Mouse (Mus musculus): ENCODE results near the gene 2510009E07Rik.
A peak's percentile ranks its signal among the peaks of the same experiment; 100 is the strongest.

The 2510009E07Rik gene

DNA sequence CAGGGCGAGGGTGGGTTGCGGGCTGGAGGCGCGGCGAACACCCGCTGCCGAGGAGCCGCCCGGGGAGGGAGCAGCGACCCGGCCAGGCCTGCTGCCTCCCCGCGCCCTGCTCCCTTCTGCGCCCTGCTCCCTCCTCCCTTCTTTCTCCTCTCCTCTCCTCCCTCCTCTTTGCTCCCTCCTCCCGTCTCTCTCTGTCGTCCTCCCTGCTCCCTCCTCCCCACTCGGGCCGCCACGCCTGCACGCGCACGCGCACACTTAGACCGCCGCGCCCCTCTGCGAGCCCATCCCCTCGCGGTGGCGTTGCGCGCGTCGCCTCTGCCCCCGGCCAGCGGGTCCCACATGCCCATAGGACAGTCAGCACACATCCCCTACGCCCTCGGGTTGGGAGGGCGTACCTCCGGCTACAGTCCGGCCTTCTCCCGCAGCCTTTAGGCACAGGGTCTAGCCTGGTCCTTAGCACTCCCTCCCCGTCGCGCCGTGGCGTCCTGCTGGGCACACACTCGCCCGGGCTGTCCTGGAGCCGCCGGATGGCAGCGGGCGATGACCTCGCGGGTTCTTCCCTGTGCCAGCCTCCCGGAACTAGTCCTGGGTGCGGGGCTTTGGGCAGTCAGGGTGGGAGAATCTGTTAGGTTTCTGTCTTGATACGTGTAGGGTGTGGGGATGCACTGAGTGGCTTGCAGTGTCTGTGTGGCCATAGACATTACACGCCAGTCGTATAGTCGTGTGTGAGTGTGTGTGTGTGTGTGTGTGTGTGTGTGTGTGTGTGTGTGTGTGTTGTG, at the start of gene 2510009E07Rik:
2510009E07Rik (minus strand) TSS at position 203 of the 779 bp plus-strand sequence.
- DNase-seq (ENCODE audit: low read depth): peak; percentile 65

- DNase-seq (ENCODE audit: low read depth): no peak
Observed at GRCm38 (mm10) chr16:21743401-21743800, 48.9 kb upstream of the 2510009E07Rik start.

DNA sequence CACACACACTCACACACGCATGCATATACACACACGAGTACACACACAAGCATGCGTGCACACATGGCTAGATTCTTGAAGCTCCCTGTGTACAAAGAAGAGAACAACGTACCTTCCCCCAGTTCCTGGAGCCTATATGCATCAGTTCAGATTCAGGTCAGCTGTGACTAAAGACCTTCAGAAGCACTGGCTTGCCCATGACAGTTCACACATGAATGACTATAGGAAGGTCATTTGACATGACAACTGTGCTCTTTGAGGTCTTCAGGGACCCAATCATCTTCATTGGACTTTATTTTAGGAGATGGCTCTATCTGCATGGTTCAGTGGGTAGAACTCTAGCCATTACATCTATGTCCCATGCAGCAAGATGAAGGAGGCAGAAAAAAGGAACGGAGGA, 48.4 kb upstream of the 2510009E07Rik start:
- DNase-seq (ENCODE audit: low read depth): no peak

- no peak for DNase-seq (ENCODE audit: low read depth)
Observed at GRCm38 (mm10) chr16:21742191-21742870, 47.9 kb upstream of the 2510009E07Rik start.

DNA sequence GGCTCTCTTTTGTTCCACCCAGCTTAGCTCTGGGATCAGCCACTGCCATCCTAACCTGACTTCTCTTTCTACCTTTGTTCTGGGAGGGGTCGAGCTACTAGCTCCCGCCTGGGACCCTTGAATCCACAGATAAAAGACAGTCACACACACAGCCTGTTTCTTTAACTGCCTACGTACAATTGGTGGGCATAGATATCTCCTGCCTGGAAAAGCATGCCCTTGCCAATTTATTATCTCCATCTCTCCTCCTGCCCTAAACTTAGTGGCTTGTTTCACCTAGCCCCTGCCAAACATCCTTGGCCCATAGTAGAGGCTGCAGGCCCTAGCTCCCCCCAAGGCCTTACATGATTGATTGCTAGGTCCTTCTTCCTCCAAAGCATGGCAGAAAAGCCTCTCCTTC, 47.1 kb upstream of the 2510009E07Rik start:
- no peak for DNase-seq (ENCODE audit: low read depth)

GRCm38 (mm10) chr16:21735638-21736037, 41.2 kb upstream of the 2510009E07Rik start:
- no peak for DNase-seq (ENCODE audit: low read depth)

- DNase-seq (ENCODE audit: low read depth): peak; percentile 92
Observed at GRCm38 (mm10) chr16:21727897-21728364, 33.5 kb upstream of the 2510009E07Rik start.

DNA sequence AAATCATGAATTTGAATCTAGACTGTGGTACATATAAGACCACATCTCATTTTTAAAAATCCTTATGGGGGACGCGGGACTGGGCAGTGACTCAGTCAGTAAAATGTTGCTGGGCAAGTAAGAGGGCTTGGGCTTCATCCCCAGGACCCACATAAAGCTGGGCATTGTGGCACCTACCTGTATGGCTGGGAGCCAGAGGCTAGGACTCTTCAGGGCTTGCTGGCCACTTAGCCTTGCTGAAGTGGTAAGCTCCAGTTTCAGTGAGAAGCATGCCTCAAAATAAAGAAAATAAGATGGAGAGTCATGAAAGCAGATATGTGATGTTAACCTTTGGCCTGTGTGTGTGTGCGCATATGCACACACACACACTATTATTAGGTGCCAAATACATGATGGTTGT, 33.0 kb upstream of the 2510009E07Rik start:
- DNase-seq (ENCODE audit: low read depth): peak; percentile 13

- no peak for DNase-seq (ENCODE audit: low read depth)
Observed at GRCm38 (mm10) chr16:21724261-21724660, 29.8 kb upstream of the 2510009E07Rik start.

DNA sequence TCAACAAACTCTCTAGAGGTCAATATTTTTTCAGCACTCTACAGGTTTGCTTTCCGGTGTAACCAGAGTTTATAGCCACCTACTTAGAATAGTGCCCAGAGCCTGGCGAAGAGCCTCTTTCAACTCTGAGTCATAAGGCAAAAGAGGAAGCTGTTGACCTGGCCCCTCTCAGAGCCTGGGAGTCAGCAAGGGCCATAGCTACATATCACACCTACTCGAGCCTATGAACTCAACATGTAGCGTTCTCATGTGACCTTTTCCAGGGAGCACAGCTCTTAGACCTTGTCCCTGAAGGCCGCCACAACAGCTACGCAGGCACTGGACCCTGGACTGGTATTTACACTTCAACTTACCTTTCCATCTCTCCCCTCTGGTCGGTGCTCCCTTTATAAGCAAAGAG, 25.3 kb upstream of the 2510009E07Rik start:
- no peak for DNase-seq (ENCODE audit: low read depth)

DNA sequence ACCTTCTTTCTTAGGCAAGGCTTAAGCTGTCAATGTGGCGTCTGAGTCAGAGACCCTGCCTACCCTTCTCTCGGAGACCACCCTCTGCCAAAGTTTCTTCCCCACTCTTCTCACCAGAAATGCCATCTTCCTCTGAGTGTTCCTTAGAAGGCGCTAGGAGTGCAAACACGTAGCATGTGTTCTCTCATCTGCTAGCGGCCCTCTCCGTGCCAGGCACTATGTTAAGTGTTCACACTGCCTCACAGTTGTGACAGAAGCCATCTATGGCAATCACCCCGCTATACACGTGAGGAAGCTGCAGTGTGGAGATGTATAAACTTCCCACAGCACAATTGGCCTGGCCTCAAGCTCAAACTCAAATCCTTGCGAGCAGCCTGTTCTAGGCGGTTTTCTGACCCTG, 20.1 kb upstream of the 2510009E07Rik start:
- DNase-seq (ENCODE audit: low read depth): no peak

DNA sequence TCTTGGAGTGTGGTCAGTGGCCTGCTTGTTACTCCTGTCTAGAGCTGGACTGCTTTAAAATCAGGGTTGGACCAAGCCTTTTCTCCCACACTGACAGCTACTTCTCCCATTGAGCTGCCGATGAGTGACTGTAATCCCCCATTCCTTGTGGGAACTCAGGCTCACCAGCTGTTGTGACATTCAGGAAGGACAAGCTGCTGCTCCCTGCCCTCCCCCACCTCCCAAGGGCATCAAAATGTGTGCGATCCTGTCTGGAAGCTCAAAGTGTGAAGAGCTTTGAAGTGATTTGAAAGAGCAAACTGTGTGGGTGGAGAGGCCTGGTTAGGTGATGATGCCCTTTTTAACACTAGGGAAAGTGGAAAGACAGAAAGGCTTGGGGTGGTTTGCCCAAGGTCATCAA, 15.9 kb upstream of the 2510009E07Rik start:
- DNase-seq (ENCODE audit: low read depth): no peak

- DNase-seq (ENCODE audit: low read depth): no peak
Observed at GRCm38 (mm10) chr16:21704691-21705090, 10.2 kb upstream of the 2510009E07Rik start.

DNA sequence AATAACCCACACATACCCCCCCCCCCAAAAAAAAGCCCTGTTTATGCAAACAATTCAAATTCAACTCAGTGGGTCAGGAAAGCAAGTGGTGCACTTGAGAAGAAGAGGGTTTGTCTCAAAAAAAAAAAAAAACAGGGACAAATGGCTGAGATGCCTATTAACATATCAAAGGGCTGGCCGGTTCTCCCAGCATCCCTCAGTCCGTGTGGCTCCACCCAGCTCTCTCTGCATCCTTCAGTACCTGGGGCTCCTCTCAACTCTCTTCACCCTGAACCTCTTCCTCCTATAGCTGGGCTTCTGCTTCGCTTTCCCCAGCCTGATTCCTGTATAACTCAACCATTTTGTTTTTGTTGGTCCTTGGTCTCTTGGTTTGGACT, 7.8 kb upstream of the 2510009E07Rik start:
- DNase-seq (ENCODE audit: low read depth): no peak

DNA sequence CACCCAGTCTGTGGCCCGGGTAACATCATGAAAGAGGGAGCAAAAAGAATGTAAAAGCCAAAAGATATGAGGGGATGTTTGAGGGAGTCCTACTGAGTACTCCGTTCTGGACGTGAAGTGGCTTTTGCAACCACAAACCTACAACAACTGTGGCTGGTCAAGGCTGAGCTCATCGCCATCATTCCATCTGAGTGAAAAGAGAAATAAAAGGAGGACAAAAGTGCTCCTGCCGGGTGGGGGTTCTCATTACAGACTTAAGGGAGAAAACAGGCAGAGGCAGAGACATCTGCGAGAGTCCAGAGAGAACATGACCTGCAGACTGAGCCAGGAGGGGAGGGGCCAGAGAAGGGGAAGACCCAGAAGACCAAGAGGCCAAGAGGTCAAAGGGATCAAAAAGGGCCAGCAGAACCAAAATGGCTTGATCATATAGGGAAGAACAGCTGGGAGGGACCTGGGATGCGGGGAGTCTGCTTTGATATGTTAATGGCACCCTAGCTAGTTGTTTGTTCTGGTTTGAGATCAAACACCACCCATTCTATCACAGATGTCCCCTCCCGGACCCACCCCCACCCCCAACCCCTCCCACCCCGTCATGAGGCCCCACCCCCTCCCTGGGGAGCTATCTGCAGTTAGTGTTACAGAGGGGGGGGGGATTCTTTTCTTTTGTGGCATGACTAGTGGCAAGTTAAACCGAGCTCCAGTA, 7.3 kb upstream of the 2510009E07Rik start:
- no peak for DNase-seq (ENCODE audit: low read depth)

- no peak for DNase-seq (ENCODE audit: low read depth)
Observed at GRCm38 (mm10) chr16:21698136-21698535, 3.7 kb upstream of the 2510009E07Rik start.

DNA sequence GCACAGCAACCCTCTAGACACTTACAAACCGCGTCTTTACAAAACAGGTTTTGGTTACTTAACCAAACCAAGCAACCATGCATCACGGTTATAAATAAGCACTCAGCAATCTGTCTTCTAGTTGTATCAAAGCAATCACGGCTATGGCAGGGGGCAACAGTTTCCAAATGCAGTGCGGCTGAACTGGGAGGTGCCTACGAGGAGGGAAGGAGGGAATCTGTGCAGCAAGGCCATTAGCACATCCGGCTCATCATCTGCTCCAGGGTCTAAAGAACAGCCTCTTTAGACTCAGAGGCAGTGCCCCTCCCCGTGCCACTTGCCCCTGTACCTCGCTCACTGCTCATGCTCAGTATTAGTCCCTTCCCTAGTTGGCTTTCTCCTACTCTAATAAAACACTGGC, 2.5 kb upstream of the 2510009E07Rik start:
- DNase-seq (ENCODE audit: low read depth): no peak

GRCm38 (mm10) chr16:21695242-21695578, 745 bp upstream of the 2510009E07Rik start:
- DNase-seq (ENCODE audit: low read depth): peak; percentile 13

DNA sequence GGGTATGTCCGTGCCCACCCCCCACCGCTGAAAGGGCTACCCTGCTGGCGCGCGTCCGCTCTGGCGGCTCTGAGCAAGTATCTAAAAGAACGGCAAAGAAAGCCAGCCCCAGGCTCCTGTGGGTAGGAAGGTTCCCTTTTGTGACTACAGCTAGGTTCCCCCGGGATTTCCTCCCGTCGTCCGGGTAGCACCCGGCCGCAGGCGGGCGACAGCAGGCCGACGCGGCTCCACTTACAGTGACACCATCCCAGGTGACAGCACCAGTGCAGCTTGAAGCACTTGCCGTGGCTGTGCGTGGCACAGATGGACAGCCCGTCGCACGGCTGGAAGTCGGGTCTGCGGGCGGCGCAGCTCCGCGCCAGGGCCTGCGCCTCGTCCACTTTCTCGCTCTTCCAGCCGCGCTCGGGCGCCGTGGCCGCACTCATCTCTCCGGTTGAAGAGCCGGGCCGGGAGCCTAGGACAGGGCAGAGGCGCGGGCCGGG, 443 bp downstream of the 2510009E07Rik start:
- DNase-seq (ENCODE audit: low read depth): peak; percentile 49

GRCm38 (mm10) chr16:21690216-21690755, 4.2 kb downstream of the 2510009E07Rik start:
- peak; percentile 43 for DNase-seq (ENCODE audit: low read depth)

DNA sequence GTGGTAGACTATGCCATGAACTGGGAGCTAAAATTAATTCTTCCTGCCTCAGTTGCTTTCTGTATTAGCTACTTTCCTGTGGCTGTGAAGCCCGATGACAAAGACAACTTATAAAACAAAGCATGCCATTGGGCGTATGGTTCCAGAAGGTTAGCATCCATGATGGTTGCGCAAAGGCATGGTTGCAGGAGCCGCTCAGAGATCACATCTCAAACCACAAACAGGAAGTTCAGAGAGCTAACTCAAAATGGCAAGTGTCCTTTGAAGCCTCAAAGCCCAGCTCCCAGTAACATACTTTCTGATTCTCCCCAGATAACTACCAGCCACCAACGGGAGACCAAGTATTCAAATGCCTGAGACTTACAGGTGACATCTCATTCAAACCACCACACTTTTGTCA, 5.3 kb downstream of the 2510009E07Rik start:
- DNase-seq (ENCODE audit: low read depth): peak; percentile 54

DNA sequence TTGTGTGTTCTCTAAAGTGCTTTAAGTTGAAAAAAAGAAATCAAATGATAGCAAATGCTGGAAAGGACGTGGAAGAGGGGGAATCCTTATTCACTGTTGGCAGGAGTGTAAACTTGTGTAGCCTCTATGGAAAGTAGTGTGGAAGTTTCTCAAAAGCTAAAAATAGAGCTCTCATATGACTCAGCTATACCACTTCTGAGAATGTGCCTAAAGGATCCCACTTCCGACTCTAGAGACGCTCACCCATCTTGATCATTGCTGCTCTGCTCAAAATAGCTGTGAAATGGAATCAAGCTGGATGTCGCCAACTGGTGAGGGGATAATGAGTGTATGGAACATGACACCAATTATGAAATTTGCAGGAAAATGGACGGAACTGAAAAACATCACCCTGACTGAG, 7.1 kb downstream of the 2510009E07Rik start:
- no peak for DNase-seq (ENCODE audit: low read depth)
